Mouse (Mus musculus) kidney, postnatal 4 days (tissue): Measurements from ENCODE around the gene Vamp5.

ENCODE experiments used
- DNase-seq, 2 experiments: peaks; one replicate each; pipeline ENCODE4 v3.0.0; 2021; ENCODE audit warnings: mixed read lengths in 2 of 2

The Vamp5 gene

GRCm38 (mm10) chr6:72380131-72380770 is at the start of gene Vamp5:
Gene Vamp5, minus strand, starts transcription at chr6:72380468.
- peak; percentile 84 to 90 for DNase-seq

GRCm38 (mm10) chr6:72429061-72429842 is 49.0 kb upstream of the Vamp5 start:
- DNase-seq, result no peak

GRCm38 (mm10) chr6:72428036-72428435 is 47.8 kb upstream of the Vamp5 start:
- DNase-seq, result peak; percentile 90

GRCm38 (mm10) chr6:72425646-72426045 is 45.4 kb upstream of the Vamp5 start:
- no peak for DNase-seq

- DNase-seq, result no peak
Measured at GRCm38 (mm10) chr6:72420901-72421300, 40.6 kb upstream of the Vamp5 start.

- DNase-seq, result no peak
Measured at GRCm38 (mm10) chr6:72419806-72420205, 39.5 kb upstream of the Vamp5 start.

GRCm38 (mm10) chr6:72418279-72418678 is 38.0 kb upstream of the Vamp5 start:
- no peak for DNase-seq

- no peak for DNase-seq
Measured at GRCm38 (mm10) chr6:72415964-72416772, 35.9 kb upstream of the Vamp5 start.

GRCm38 (mm10) chr6:72415181-72415580 is 34.9 kb upstream of the Vamp5 start:
- no peak for DNase-seq

- peak; percentile 98 for DNase-seq
Measured at GRCm38 (mm10) chr6:72414076-72414756, 33.9 kb upstream of the Vamp5 start, which contains the start of gene Ggcx. Gene Ggcx, plus strand, starts transcription at chr6:72414308.

GRCm38 (mm10) chr6:72410518-72410917 is 30.2 kb upstream of the Vamp5 start:
- DNase-seq, result no peak

- DNase-seq, result no peak
Measured at GRCm38 (mm10) chr6:72410003-72410402, 29.7 kb upstream of the Vamp5 start.

GRCm38 (mm10) chr6:72409567-72409966 is 29.3 kb upstream of the Vamp5 start:
- DNase-seq, result peak; percentile 77 to 83

- DNase-seq, result peak; percentile 93
Measured at GRCm38 (mm10) chr6:72407119-72407518, 26.9 kb upstream of the Vamp5 start.

GRCm38 (mm10) chr6:72405356-72405755 is 25.1 kb upstream of the Vamp5 start:
- DNase-seq, result no peak

- DNase-seq, result peak; percentile 87 to 89
Measured at GRCm38 (mm10) chr6:72401875-72402274, 21.6 kb upstream of the Vamp5 start.

GRCm38 (mm10) chr6:72399967-72400366 is 19.7 kb upstream of the Vamp5 start:
- DNase-seq, result no peak

- DNase-seq, result no peak
Measured at GRCm38 (mm10) chr6:72396837-72397251, 16.6 kb upstream of the Vamp5 start.

GRCm38 (mm10) chr6:72392341-72392740 is 12.1 kb upstream of the Vamp5 start:
- DNase-seq, result no peak

- peak; percentile 88 to 93 for DNase-seq
Measured at GRCm38 (mm10) chr6:72390795-72391521, 10.7 kb upstream of the Vamp5 start.

GRCm38 (mm10) chr6:72389941-72390771 is 9.9 kb upstream of the Vamp5 start, which contains the start of gene Vamp8:
Gene Vamp8, minus strand, starts transcription at chr6:72390703.
- peak; percentile 88 to 92 for DNase-seq
